Mouse (Mus musculus) megakaryocyte, embryonic 14.5 days (primary cell): ENCODE results near the gene Ank.

Source experiments
- FLI1 ChIP-seq: IDR thresholded peaks from 2 replicates; pipeline ENCODE4 v1.6.1; 2012; ENCODE audit warnings: low read length, inconsistent platforms, mixed read lengths
- GATA1 ChIP-seq: IDR thresholded peaks from 3 replicates; pipeline ENCODE4 v1.6.1; 2012; ENCODE audit warnings: mixed read lengths, low read length, inconsistent platforms, borderline replicate concordance

DNA sequence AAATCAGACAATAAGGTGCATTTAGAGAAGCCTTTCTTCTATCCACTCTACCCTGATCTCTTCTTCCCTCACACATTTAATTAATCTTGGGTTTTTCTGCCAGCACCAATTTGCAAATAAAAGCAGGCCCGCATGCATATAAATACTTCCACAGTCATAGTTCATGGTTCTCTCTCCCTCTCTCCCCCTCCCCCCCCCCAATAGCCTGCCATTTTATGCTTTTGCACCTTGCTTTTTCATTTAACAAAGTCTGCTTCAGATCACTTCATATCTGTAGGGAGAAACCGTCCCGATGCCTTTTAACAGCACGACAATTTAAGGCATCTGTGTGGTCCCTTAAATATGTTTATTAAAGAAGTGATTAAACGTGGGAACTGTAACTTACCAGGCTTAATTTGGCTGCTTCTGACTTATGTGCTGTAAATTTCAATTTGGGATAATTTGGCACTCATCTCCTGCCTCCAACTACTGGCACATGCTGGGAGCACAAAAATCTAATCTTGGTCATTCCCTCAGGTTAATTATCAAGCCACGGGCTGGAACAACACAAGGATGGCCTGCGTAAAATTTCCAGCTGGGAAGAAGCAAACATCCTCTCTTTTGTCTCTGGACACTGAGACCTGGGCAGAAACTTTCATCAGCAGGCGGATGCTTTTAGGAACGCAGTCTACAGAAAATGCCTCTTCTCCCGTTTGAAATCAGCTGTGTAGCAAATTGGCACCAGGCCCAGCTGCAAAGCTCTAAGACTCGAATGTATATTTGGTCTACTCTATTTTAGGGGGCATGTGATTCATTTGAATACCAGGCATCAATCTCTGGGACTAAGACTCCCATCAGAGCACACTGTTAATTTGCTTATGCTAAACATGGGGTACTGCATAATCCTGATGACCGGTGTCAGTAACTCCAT lies 4.9 kb upstream of the Ank start:
- TF ChIP-seq GATA1: no peak
- TF ChIP-seq FLI1: no peak
